Mouse (Mus musculus) hindbrain, embryonic 11.5 days (tissue): ENCODE data around the gene Spata25. TPM values are rescaled to one million over a fixed set of nuclear protein-coding genes. Genes with fewer than 3 reads are reported as not detected.

Experiments
- ATAC-seq: fragments of 200-750 bp; cut with Nextera tagmentation; 2 replicates; pipeline ENCODE4 v1.8.0; 2017; ENCODE audit warnings: mild to moderate bottlenecking, moderate TSS enrichment, moderate library complexity; ENCODE audit not compliant: low FRiP score
- DNase-seq: peaks from one replicate; pipeline ENCODE4 v3.0.0-alpha.2; 2015; ENCODE audit warnings: low spot score
- H3K27ac ChIP-seq: fragments of 300-500 bp; sonication (generic); 2 replicates; pipeline ENCODE4 v1.5.1; 2014; ENCODE audit warnings: mild to moderate bottlenecking, low read depth, low read length
- H3K27me3 ChIP-seq: fragments of 300-500 bp; sonication (generic); 2 replicates; pipeline ENCODE4 v1.6.1; 2014; ENCODE audit warnings: mild to moderate bottlenecking, low read length, moderate library complexity, mixed read lengths; ENCODE audit not compliant: control insufficient read depth, insufficient read depth
- H3K36me3 ChIP-seq: fragments of 300-500 bp; sonication (generic); 2 replicates; pipeline ENCODE4 v1.6.1; 2014; ENCODE audit warnings: mild to moderate bottlenecking, low read length, moderate library complexity, mixed read lengths; ENCODE audit not compliant: control insufficient read depth, insufficient read depth
- H3K4me1 ChIP-seq: fragments of 300-500 bp; sonication (generic); replicated peaks from 2 replicates; pipeline ENCODE4 v1.6.1; 2014; ENCODE audit warnings: low read length, mixed read lengths; ENCODE audit not compliant: control insufficient read depth, insufficient read depth
- H3K4me2 ChIP-seq: fragments of 300-500 bp; sonication (generic); replicated peaks from 2 replicates; pipeline ENCODE4 v1.6.1; 2014; ENCODE audit warnings: mild to moderate bottlenecking, low read depth, low read length
- H3K4me3 ChIP-seq: fragments of 300-500 bp; sonication (generic); 2 replicates; pipeline ENCODE4 v1.5.1; 2014; ENCODE audit warnings: low read depth, low read length
- H3K9ac ChIP-seq: fragments of 300-500 bp; sonication (generic); 2 replicates; pipeline ENCODE4 v1.6.1; 2014; ENCODE audit warnings: low read depth, low read length
- H3K9me3 ChIP-seq: fragments of 300-500 bp; sonication (generic); 2 replicates; pipeline ENCODE4 v1.6.1; 2016; ENCODE audit warnings: low read length; ENCODE audit not compliant: control insufficient read depth
- WGBS: fragments of 180-500 bp; shearing (Covaris S2); extraction: QIAGEN DNeasy Blood & Tissue Kit; methylation state at CpG from one replicate; pipeline ENCODE4 v1.1.7; 2014; 5-methylcytosine and 5-hydroxymethylcytosine counted together
- polyA plus RNA-seq: library from polyadenylated mRNA; unstranded; fragments of >200 nt; fragmentation: Nextera tagmentation; extraction: Ambion mirVana; gene quantifications from 2 replicates; pipeline ENCODE4 v1.2.1, GENCODE M21; 2014

Spata25 gene
- polyA plus RNA-seq, 1 experiment from 2014 or later = not detected

DNA sequence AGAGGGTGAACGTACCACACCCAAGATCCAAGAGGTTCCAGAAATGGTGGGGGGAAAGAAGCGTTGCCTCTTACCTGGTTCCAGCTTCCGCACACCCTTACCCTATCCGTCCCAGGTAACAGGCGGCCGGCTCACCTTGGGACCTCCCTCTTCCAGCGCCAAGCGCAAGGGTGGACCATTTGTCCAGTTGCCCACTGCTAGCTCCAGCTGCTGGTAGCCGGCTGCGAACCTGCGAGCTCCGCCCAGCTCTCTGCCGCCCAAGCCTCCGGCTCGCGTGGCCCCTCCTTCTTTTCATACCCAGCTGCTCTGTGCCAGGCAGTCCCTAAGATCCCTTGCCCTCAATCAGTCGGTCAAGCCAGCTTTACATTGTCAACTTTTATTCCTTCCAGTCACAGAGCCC lies 51.5 kb downstream of the Spata25 start:
- 69% methylated on average over 17 of the region's 17 CpGs for WGBS
- Histone ChIP-seq H3K27me3 (no peaks in the 10 kb centered on the region), H3K4me2 (no peak overlapping the region), H3K36me3 (0 out of 2 replicates have a peak, but pooled peaks cover 3% of the 10 kb centered on the region), H3K9me3 (no peaks in the 10 kb centered on the region), H3K4me3 (no peak overlapping the region), H3K4me1 (no peaks in the 10 kb centered on the region), H3K27ac (no peak overlapping the region), H3K9ac (no peak overlapping the region)
- ATAC-seq (no peak), DNase-seq (no peak)

Other genes with a start within 250 kb of the Spata25 start
- gene Wfdc6a, start 243.1 kb downstream of the Spata25 start, polyA plus RNA-seq = not detected in 2 replicates
- not detected in 2 replicates for gene Eppin, start 234.9 kb downstream of the Spata25 start, polyA plus RNA-seq
- not detected in 2 replicates for gene Wfdc6b, start 215.0 kb downstream of the Spata25 start, polyA plus RNA-seq
- not detected in 2 replicates for gene Wfdc8, start 214.9 kb downstream of the Spata25 start, polyA plus RNA-seq
- gene Wfdc16, start 189.7 kb downstream of the Spata25 start, polyA plus RNA-seq = not detected in 2 replicates
- gene Wfdc10, start 172.5 kb downstream of the Spata25 start, polyA plus RNA-seq = not detected in 2 replicates
- gene Wfdc9, start 172.0 kb downstream of the Spata25 start, polyA plus RNA-seq = not detected in 2 replicates
- gene Wfdc11, start 154.4 kb downstream of the Spata25 start, polyA plus RNA-seq = not detected in 2 replicates
- gene Wfdc13, start 143.4 kb downstream of the Spata25 start, polyA plus RNA-seq = 0.24 TPM in 1 of 2 replicates, not detected in the other
- not detected in 2 replicates for gene Spint4, start 130.0 kb downstream of the Spata25 start, polyA plus RNA-seq
- gene Spint5, start 113.2 kb downstream of the Spata25 start, polyA plus RNA-seq = not detected in 2 replicates
- gene Wfdc3, start 82.6 kb downstream of the Spata25 start, polyA plus RNA-seq = 0.53 and 1.0 TPM in 2 replicates
- 79.4 and 81.5 TPM in 2 replicates for gene Dnttip1, start 82.6 kb downstream of the Spata25 start, polyA plus RNA-seq
- 498 and 520 TPM in 2 replicates for gene Ube2c, start 58.6 kb downstream of the Spata25 start, polyA plus RNA-seq
- 4.8 and 7.1 TPM in 2 replicates for gene Tnnc2, start 48.6 kb downstream of the Spata25 start, polyA plus RNA-seq
- 8.6 and 11.6 TPM in 2 replicates for gene Snx21, start 42.7 kb downstream of the Spata25 start, polyA plus RNA-seq
- gene Acot8, start 23.7 kb downstream of the Spata25 start, polyA plus RNA-seq = 11.9 and 12.8 TPM in 2 replicates
- 13.3 and 13.7 TPM in 2 replicates for gene Zswim3, start 23.4 kb downstream of the Spata25 start, polyA plus RNA-seq
- 22.9 and 23.0 TPM in 2 replicates for gene Zswim1, start 5.9 kb downstream of the Spata25 start, polyA plus RNA-seq
- gene Ctsa, start 4.3 kb upstream of the Spata25 start, polyA plus RNA-seq = 85.7 and 92.0 TPM in 2 replicates
- gene Neurl2, start 4.9 kb upstream of the Spata25 start, polyA plus RNA-seq = 3.0 and 4.4 TPM in 2 replicates
- gene Pltp, start 29.2 kb upstream of the Spata25 start, polyA plus RNA-seq = 62.2 and 67.6 TPM in 2 replicates
- 58.1 and 60.0 TPM in 2 replicates for gene Pcif1, start 50.8 kb upstream of the Spata25 start, polyA plus RNA-seq
- gene Zfp335, start 83.2 kb upstream of the Spata25 start, polyA plus RNA-seq = 8.6 and 8.8 TPM in 2 replicates
- 1.3 TPM in 2 replicates for gene Mmp9, start 112.2 kb upstream of the Spata25 start, polyA plus RNA-seq
- gene Slc12a5, start 132.3 kb upstream of the Spata25 start, polyA plus RNA-seq = 7.4 and 7.5 TPM in 2 replicates
- 79.0 and 79.5 TPM in 2 replicates for gene Ncoa5, start 206.3 kb upstream of the Spata25 start, polyA plus RNA-seq
- gene Cd40, start 227.1 kb upstream of the Spata25 start, polyA plus RNA-seq = 4.6 and 4.9 TPM in 2 replicates